Mouse (Mus musculus) CD8-positive naive resting alpha-beta T cell, adult 2 months (primary cell): Measurements from ENCODE around the gene Rims4.

Source experiments
- DNase-seq, 2 experiments: peaks; one replicate each; pipeline ENCODE4 v3.0.0; 2022; ENCODE audit warnings: low read depth in 2 of 2, low spot score in 2 of 2

Rims4 gene

GRCm38 (mm10) chr2:163911826-163912444 lies 6.5 kb downstream of the Rims4 start:
- no peak for DNase-seq

GRCm38 (mm10) chr2:163909604-163910003 lies 8.9 kb downstream of the Rims4 start:
- no peak for DNase-seq

GRCm38 (mm10) chr2:163907131-163907530 lies 11.4 kb downstream of the Rims4 start:
- DNase-seq, result no peak

GRCm38 (mm10) chr2:163904323-163904722 lies 14.2 kb downstream of the Rims4 start:
- no peak for DNase-seq

GRCm38 (mm10) chr2:163903461-163903860 lies 15.0 kb downstream of the Rims4 start:
- DNase-seq, result no peak

GRCm38 (mm10) chr2:163902448-163902847 lies 16.0 kb downstream of the Rims4 start:
- no peak for DNase-seq

GRCm38 (mm10) chr2:163901043-163901442 lies 17.4 kb downstream of the Rims4 start:
- no peak for DNase-seq

- no peak for DNase-seq
Observed at GRCm38 (mm10) chr2:163899910-163900411, 18.5 kb downstream of the Rims4 start.

- no peak for DNase-seq
Observed at GRCm38 (mm10) chr2:163897988-163898535, 20.4 kb downstream of the Rims4 start.

- no peak for DNase-seq
Observed at GRCm38 (mm10) chr2:163897026-163897425, 21.5 kb downstream of the Rims4 start.

- no peak for DNase-seq
Observed at GRCm38 (mm10) chr2:163895156-163895555, 23.3 kb downstream of the Rims4 start.

- no peak for DNase-seq
Observed at GRCm38 (mm10) chr2:163893446-163894370, 24.8 kb downstream of the Rims4 start.

GRCm38 (mm10) chr2:163891271-163891670 lies 27.2 kb downstream of the Rims4 start:
- DNase-seq, result no peak

- DNase-seq, result no peak
Observed at GRCm38 (mm10) chr2:163890586-163890985, 27.9 kb downstream of the Rims4 start.

GRCm38 (mm10) chr2:163889411-163889810 lies 29.1 kb downstream of the Rims4 start:
- DNase-seq, result no peak

GRCm38 (mm10) chr2:163882859-163883652 lies 35.4 kb downstream of the Rims4 start:
- DNase-seq, result no peak

GRCm38 (mm10) chr2:163880891-163881290 lies 37.6 kb downstream of the Rims4 start:
- DNase-seq, result no peak

GRCm38 (mm10) chr2:163876830-163877498 lies 41.5 kb downstream of the Rims4 start:
- DNase-seq, result no peak

GRCm38 (mm10) chr2:163875484-163875883 lies 43.0 kb downstream of the Rims4 start:
- no peak for DNase-seq

- DNase-seq, result no peak
Observed at GRCm38 (mm10) chr2:163874877-163875276, 43.6 kb downstream of the Rims4 start.
